Mouse (Mus musculus) liver, embryonic 16.5 days (tissue): ENCODE results near the gene Flrt2. TPM values are rescaled to one million over a fixed set of nuclear protein-coding genes. Genes with fewer than 3 reads are reported as not detected.

Experiments used
- ATAC-seq: fragments of 200-750 bp; cut with Nextera tagmentation; 2 replicates; pipeline ENCODE4 v1.8.0; 2017; ENCODE audit warnings: low read depth, mild to moderate bottlenecking, moderate number of reproducible peaks, moderate library complexity
- H3K27ac ChIP-seq: fragments of 300-500 bp; sonication (generic); 2 replicates; pipeline ENCODE4 v1.5.1; 2014; ENCODE audit warnings: mild to moderate bottlenecking, low read length
- H3K27me3 ChIP-seq: fragments of 300-500 bp; sonication (generic); 2 replicates; pipeline ENCODE4 v1.6.1; 2014; ENCODE audit warnings: low read depth, low read length, mixed read lengths; ENCODE audit not compliant: control insufficient read depth, insufficient read depth
- H3K36me3 ChIP-seq: fragments of 300-500 bp; sonication (generic); 2 replicates; pipeline ENCODE4 v1.6.1; 2014; ENCODE audit warnings: mild to moderate bottlenecking; ENCODE audit not compliant: control insufficient read depth, insufficient read depth
- H3K4me1 ChIP-seq: fragments of 300-500 bp; sonication (generic); 2 replicates; pipeline ENCODE4 v1.6.1; 2014; ENCODE audit warnings: low read depth, low read length, mixed read lengths; ENCODE audit not compliant: control insufficient read depth
- H3K4me2 ChIP-seq: fragments of 300-500 bp; sonication (generic); 2 replicates; pipeline ENCODE4 v1.6.1; 2014; ENCODE audit warnings: low read depth, low read length, mixed read lengths
- H3K4me3 ChIP-seq: fragments of 300-500 bp; sonication (generic); 2 replicates; pipeline ENCODE4 v1.5.1; 2014; ENCODE audit warnings: low read depth, mild to moderate bottlenecking, low read length
- H3K9ac ChIP-seq: fragments of 300-500 bp; sonication (generic); 2 replicates; pipeline ENCODE4 v1.6.1; 2014; ENCODE audit warnings: low read depth, low read length
- H3K9me3 ChIP-seq: fragments of 300-500 bp; sonication (generic); replicated peaks from 2 replicates; pipeline ENCODE4 v1.6.1; 2016; ENCODE audit warnings: low read length; ENCODE audit not compliant: control insufficient read depth
- WGBS: fragments of 180-500 bp; shearing (Covaris S2); extraction: QIAGEN DNeasy Blood & Tissue Kit; methylation state at CpG from one replicate; pipeline ENCODE4 v1.1.7; 2014; ENCODE audit not compliant: insufficient replicate concordance; 5-methylcytosine and 5-hydroxymethylcytosine counted together
- polyA plus RNA-seq: library from polyadenylated mRNA; unstranded; fragments of >200 nt; fragmentation: Nextera tagmentation; extraction: Ambion mirVana; gene quantifications from 2 replicates; pipeline ENCODE4 v1.2.1, GENCODE M21; 2015

The Flrt2 gene
- polyA plus RNA-seq, 1 experiment from 2014 or later, result 0.85 TPM

- Histone ChIP-seq H3K4me2 (no peak overlapping the region), H3K9me3 (no peaks in the 10 kb centered on the region), H3K27me3 (peaks cover 11% of the 10 kb centered on the region), H3K4me3 (no peak overlapping the region), H3K9ac (no peak overlapping the region), H3K27ac (no peak overlapping the region), H3K4me1 (no peaks in the 10 kb centered on the region), H3K36me3 (no peaks in the 10 kb centered on the region)
- ATAC-seq, result no peak
These were observed 9.6 kb downstream of the Flrt2 start for GRCm38 (mm10) chr12:95701580-95701979.

GRCm38 (mm10) chr12:95705006-95705405, 13.0 kb downstream of the Flrt2 start:
- H3K27me3 ChIP-seq, result no peaks in the 10 kb centered on the region
- ATAC-seq, result no peak
- WGBS, result 81% methylated on average over 3 of the region's 3 CpGs

GRCm38 (mm10) chr12:95723265-95723664, 31.2 kb downstream of the Flrt2 start:
- 72% methylated on average over 2 of the region's 2 CpGs for WGBS
- Histone ChIP-seq H3K9ac (no peak overlapping the region), H3K4me2 (no peak overlapping the region), H3K4me3 (no peak overlapping the region), H3K27ac (no peak overlapping the region), H3K27me3 (no peaks in the 10 kb centered on the region), H3K36me3 (no peaks in the 10 kb centered on the region), H3K9me3 (no peaks in the 10 kb centered on the region), H3K4me1 (no peaks in the 10 kb centered on the region)
- no peak for ATAC-seq

More at GRCm38 (mm10) chr12:95705006-95705405, 13.0 kb downstream of the Flrt2 start:
- no peaks in the 10 kb centered on the region for H3K36me3 ChIP-seq
- H3K4me2 ChIP-seq, result no peak overlapping the region
- H3K4me1 ChIP-seq, result no peaks in the 10 kb centered on the region
- H3K9ac ChIP-seq, result no peak overlapping the region
- no peak overlapping the region for H3K4me3 ChIP-seq
- no peaks in the 10 kb centered on the region for H3K9me3 ChIP-seq
- no peak overlapping the region for H3K27ac ChIP-seq

GRCm38 (mm10) chr12:95734075-95734474, 42.0 kb downstream of the Flrt2 start:
- WGBS, result 18% methylated on average over 1 of the region's 1 CpGs
- no peak overlapping the region for H3K9ac ChIP-seq
- no peaks in the 10 kb centered on the region for H3K9me3 ChIP-seq
- H3K27me3 ChIP-seq, result no peaks in the 10 kb centered on the region
- H3K27ac ChIP-seq, result no peak overlapping the region
- H3K4me1 ChIP-seq, result no peaks in the 10 kb centered on the region
- no peaks in the 10 kb centered on the region for H3K36me3 ChIP-seq
- no peak overlapping the region for H3K4me2 ChIP-seq
- no peak overlapping the region for H3K4me3 ChIP-seq
- no peak for ATAC-seq

GRCm38 (mm10) chr12:95737571-95737970, 45.5 kb downstream of the Flrt2 start:
- no peaks in the 10 kb centered on the region for H3K36me3 ChIP-seq
- no peak for ATAC-seq
- WGBS, result 68% methylated on average over 8 of the region's 8 CpGs

GRCm38 (mm10) chr12:95738031-95738430, 46.0 kb downstream of the Flrt2 start:
- 72% methylated on average over 5 of the region's 5 CpGs for WGBS
- no peak for ATAC-seq
- no peak overlapping the region for H3K9ac ChIP-seq

More at GRCm38 (mm10) chr12:95737571-95737970, 45.5 kb downstream of the Flrt2 start:
- Histone ChIP-seq H3K27ac (no peak overlapping the region), H3K9me3 (no peaks in the 10 kb centered on the region), H3K4me3 (no peak overlapping the region), H3K4me1 (no peaks in the 10 kb centered on the region), H3K4me2 (no peak overlapping the region), H3K9ac (no peak overlapping the region), H3K27me3 (no peaks in the 10 kb centered on the region)

GRCm38 (mm10) chr12:95738491-95739135, 46.6 kb downstream of the Flrt2 start:
- Histone ChIP-seq H3K9me3 (no peaks in the 10 kb centered on the region), H3K36me3 (no peaks in the 10 kb centered on the region), H3K9ac (no peak overlapping the region), H3K4me3 (no peak overlapping the region), H3K4me2 (no peak overlapping the region), H3K27me3 (no peaks in the 10 kb centered on the region), H3K27ac (no peak overlapping the region), H3K4me1 (no peaks in the 10 kb centered on the region)
- 57% methylated on average over 7 of the region's 7 CpGs for WGBS
- no peak for ATAC-seq

More at GRCm38 (mm10) chr12:95738031-95738430, 46.0 kb downstream of the Flrt2 start:
- Histone ChIP-seq H3K4me3 (no peak overlapping the region), H3K4me1 (no peaks in the 10 kb centered on the region), H3K9me3 (no peaks in the 10 kb centered on the region), H3K36me3 (no peaks in the 10 kb centered on the region), H3K27ac (no peak overlapping the region), H3K4me2 (no peak overlapping the region), H3K27me3 (no peaks in the 10 kb centered on the region)

- H3K9me3 ChIP-seq, result no peaks in the 10 kb centered on the region
- H3K9ac ChIP-seq, result no peak overlapping the region
- H3K4me3 ChIP-seq, result no peak overlapping the region
- 59% methylated on average over 5 of the region's 5 CpGs for WGBS
- no peaks in the 10 kb centered on the region for H3K4me1 ChIP-seq
- no peak overlapping the region for H3K4me2 ChIP-seq
- ATAC-seq, result no peak
- no peaks in the 10 kb centered on the region for H3K27me3 ChIP-seq
- no peak overlapping the region for H3K27ac ChIP-seq
- no peaks in the 10 kb centered on the region for H3K36me3 ChIP-seq
These were observed 47.7 kb downstream of the Flrt2 start for GRCm38 (mm10) chr12:95739739-95740138.

GRCm38 (mm10) chr12:95741296-95741695, 49.3 kb downstream of the Flrt2 start:
- Histone ChIP-seq H3K4me1 (no peaks in the 10 kb centered on the region), H3K4me3 (no peak overlapping the region), H3K4me2 (no peak overlapping the region), H3K9me3 (no peaks in the 10 kb centered on the region), H3K27ac (no peak overlapping the region), H3K27me3 (no peaks in the 10 kb centered on the region), H3K36me3 (no peaks in the 10 kb centered on the region), H3K9ac (no peak overlapping the region)
- ATAC-seq, result no peak
- WGBS, result 22% methylated on average over 11 of the region's 11 CpGs
